Mouse (Mus musculus): ENCODE data around the gene Il12rb2.

GRCm38 (mm10) chr6:67314697-67315096 lies 61.3 kb downstream of the Il12rb2 start:
- no peak for TF ChIP-seq USF1 (IDR thresholded peaks at IDR 0.05; ENCODE audit: low read depth)
- TF ChIP-seq CTCF (IDR thresholded peaks at IDR 0.05; ENCODE audit: control insufficient read depth, insufficient read depth, insufficient read length), result no peak
- no peak for TF ChIP-seq MYOG (IDR thresholded peaks at IDR 0.05; ENCODE audit: control insufficient read depth, extremely low read depth, insufficient read length)
- TF ChIP-seq MYOD1 (IDR thresholded peaks at IDR 0.05; ENCODE audit: control insufficient read depth, insufficient read length, low read depth), result no peak
- no peak for TF ChIP-seq MAX (IDR thresholded peaks at IDR 0.05)
- TF ChIP-seq FOSL1 (IDR thresholded peaks at IDR 0.05; ENCODE audit: insufficient read depth, low read length, poor library complexity, severe bottlenecking), result no peak
- no peak for TF ChIP-seq CEBPB (IDR thresholded peaks at IDR 0.05; ENCODE audit: low read depth)
